Mouse (Mus musculus) midbrain, postnatal 0 days (tissue): ENCODE measurements around the gene Csf3r. TPM values are rescaled to one million over a fixed set of nuclear protein-coding genes. Genes with fewer than 3 reads are reported as not detected.

Experiments
- ATAC-seq: fragments of 200-750 bp; cut with Nextera tagmentation; 2 replicates; pipeline ENCODE4 v1.8.0; 2017; ENCODE audit warnings: moderate number of reproducible peaks, mild to moderate bottlenecking, moderate TSS enrichment, moderate library complexity; ENCODE audit not compliant: low FRiP score
- DNase-seq: peaks from one replicate; pipeline ENCODE4 v3.0.0-alpha.2; 2015; ENCODE audit warnings: low spot score
- H3K27ac ChIP-seq: fragments of 300-500 bp; sonication (generic); 2 replicates; pipeline ENCODE4 v1.5.1; 2014; ENCODE audit warnings: low read depth, mild to moderate bottlenecking, low read length, mixed read lengths
- H3K27me3 ChIP-seq: fragments of 300-500 bp; sonication (generic); 2 replicates; pipeline ENCODE4 v1.6.1; 2014; ENCODE audit warnings: low read length, control low read depth, mixed read lengths; ENCODE audit not compliant: insufficient read depth
- H3K36me3 ChIP-seq: fragments of 300-500 bp; sonication (generic); 2 replicates; pipeline ENCODE4 v1.6.1; 2014; ENCODE audit warnings: low read length, control low read depth, mixed read lengths; ENCODE audit not compliant: insufficient read depth
- H3K4me1 ChIP-seq: fragments of 300-500 bp; sonication (generic); 2 replicates; pipeline ENCODE4 v1.6.1; 2014; ENCODE audit warnings: mild to moderate bottlenecking, control low read depth, antibody characterized with exemption, low read length, mixed read lengths; ENCODE audit not compliant: insufficient read depth
- H3K4me2 ChIP-seq: fragments of 300-500 bp; sonication (generic); 2 replicates; pipeline ENCODE4 v1.6.1; 2014; ENCODE audit warnings: low read depth, mild to moderate bottlenecking, low read length, mixed read lengths; ENCODE audit not compliant: poor library complexity, severe bottlenecking
- H3K4me3 ChIP-seq: fragments of 300-500 bp; sonication (generic); 2 replicates; pipeline ENCODE4 v1.5.1; 2014; ENCODE audit warnings: low read depth, mild to moderate bottlenecking, low read length, moderate library complexity
- H3K9ac ChIP-seq: fragments of 300-500 bp; sonication (generic); replicated peaks from 2 replicates; pipeline ENCODE4 v1.6.1; 2014; ENCODE audit warnings: mild to moderate bottlenecking, low read length, moderate library complexity, mixed read lengths; ENCODE audit not compliant: poor library complexity, severe bottlenecking
- H3K9me3 ChIP-seq: fragments of 300-500 bp; sonication (generic); 2 replicates; pipeline ENCODE4 v1.6.1; 2016; ENCODE audit warnings: low read length, control low read depth
- CTCF ChIP-seq: IDR thresholded peaks from 2 replicates; pipeline ENCODE4 v1.5.1; 2016; ENCODE audit warnings: antibody characterized with exemption, mild to moderate bottlenecking
- WGBS: fragments of 180-500 bp; shearing (Covaris S2); extraction: QIAGEN DNeasy Blood & Tissue Kit; methylation state at CpG from one replicate; pipeline ENCODE4 v1.1.7; 2014; 5-methylcytosine and 5-hydroxymethylcytosine counted together
- polyA plus RNA-seq: library from polyadenylated mRNA; unstranded; fragments of >200 nt; fragmentation: Nextera tagmentation; extraction: Ambion mirVana; gene quantifications from 2 replicates; pipeline ENCODE4 v1.2.1, GENCODE M21; 2015
- total RNA-seq: library from RNA; depleted of rRNA; stranded (reverse); fragments of >200 nt; gene quantifications from 2 replicates; pipeline ENCODE4 v1.2.3, GENCODE M21; 2014

Csf3r gene
- total and polyA plus RNA-seq, 2 experiments from 2014 or later = 0.60 to 2.2 TPM

DNA sequence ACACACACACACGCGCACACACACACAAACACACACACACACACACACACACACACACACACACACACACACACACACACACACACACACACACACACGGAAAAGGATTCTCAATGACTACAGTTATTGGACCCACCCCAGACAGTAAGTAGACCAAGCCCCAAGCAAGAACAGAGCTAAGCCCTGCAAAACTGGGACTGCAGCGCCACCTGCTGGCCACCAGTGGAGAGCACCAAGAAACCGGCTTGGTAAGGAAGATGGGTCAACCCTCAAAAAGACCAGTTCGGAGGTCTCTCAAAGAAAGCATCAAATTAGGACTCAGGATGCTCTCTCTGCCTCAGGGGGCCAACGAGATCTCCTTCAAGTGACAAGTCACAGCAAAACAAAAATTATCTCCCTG lies 34.2 kb upstream of the Csf3r start:
- Histone ChIP-seq H3K9ac (no peak overlapping the region), H3K4me3 (no peak overlapping the region), H3K27ac (no peak overlapping the region), H3K27me3 (no peaks in the 10 kb centered on the region), H3K36me3 (no peaks in the 10 kb centered on the region), H3K9me3 (no peaks in the 10 kb centered on the region), H3K4me1 (no peaks in the 10 kb centered on the region), H3K4me2 (no peak overlapping the region)
- DNase-seq (peak; percentile 86), ATAC-seq (0 out of 2 replicates have a peak, but pooled peaks have one; percentile 23)
- peak; percentile 96 for TF ChIP-seq CTCF
- WGBS = 29% methylated on average over 7 of the region's 7 CpGs

- ATAC-seq (no peak), DNase-seq (no peak)
- Histone ChIP-seq H3K4me2 (no peak overlapping the region), H3K9me3 (no peaks in the 10 kb centered on the region), H3K36me3 (no peaks in the 10 kb centered on the region), H3K4me3 (no peak overlapping the region), H3K27me3 (no peaks in the 10 kb centered on the region), H3K9ac (no peak overlapping the region), H3K4me1 (no peaks in the 10 kb centered on the region), H3K27ac (no peak overlapping the region)
- no peak for TF ChIP-seq CTCF
- WGBS = 79% methylated on average over 3 of the region's 3 CpGs
Observed at GRCm38 (mm10) chr4:125992206-125992605, 32.1 kb upstream of the Csf3r start.

DNA sequence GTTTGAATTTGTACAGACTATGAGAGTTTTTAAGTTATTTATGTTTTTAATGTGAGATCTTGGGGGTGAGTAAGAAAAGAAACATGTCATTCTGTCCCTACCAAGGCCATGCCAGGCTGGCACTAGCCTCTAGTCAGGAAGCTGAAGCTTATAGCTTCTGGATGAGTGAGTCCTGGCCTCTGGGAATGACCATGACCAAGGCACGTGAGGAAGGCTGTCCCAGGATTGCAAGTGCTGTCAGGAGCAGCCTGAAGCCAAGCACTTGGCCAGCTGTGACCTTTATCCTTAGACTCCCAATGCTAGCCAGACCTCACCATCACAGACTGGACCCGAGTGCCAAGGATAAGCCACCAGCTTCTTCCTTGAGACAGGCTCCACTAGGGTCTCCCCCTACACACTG lies 31.4 kb upstream of the Csf3r start:
- no peak overlapping the region for H3K4me2 ChIP-seq
- DNase-seq (no peak), ATAC-seq (no peak)
- H3K9me3 ChIP-seq = no peaks in the 10 kb centered on the region
- no peak overlapping the region for H3K27ac ChIP-seq
- no peaks in the 10 kb centered on the region for H3K36me3 ChIP-seq
- H3K4me1 ChIP-seq = no peaks in the 10 kb centered on the region
- no peaks in the 10 kb centered on the region for H3K27me3 ChIP-seq
- H3K9ac ChIP-seq = no peak overlapping the region
- no peak overlapping the region for H3K4me3 ChIP-seq
- WGBS = 43% methylated on average over 2 of the region's 2 CpGs
- no peak for TF ChIP-seq CTCF

- Histone ChIP-seq H3K4me2 (no peak overlapping the region), H3K4me1 (no peaks in the 10 kb centered on the region), H3K27me3 (no peaks in the 10 kb centered on the region), H3K36me3 (no peaks in the 10 kb centered on the region), H3K4me3 (no peak overlapping the region), H3K9me3 (no peaks in the 10 kb centered on the region), H3K27ac (no peak overlapping the region), H3K9ac (no peak overlapping the region)
- DNase-seq (no peak), ATAC-seq (no peak)
- TF ChIP-seq CTCF = no peak
- WGBS = 14% methylated on average over 4 of the region's 4 CpGs
Observed at GRCm38 (mm10) chr4:125996576-125996975, 27.8 kb upstream of the Csf3r start.

DNA sequence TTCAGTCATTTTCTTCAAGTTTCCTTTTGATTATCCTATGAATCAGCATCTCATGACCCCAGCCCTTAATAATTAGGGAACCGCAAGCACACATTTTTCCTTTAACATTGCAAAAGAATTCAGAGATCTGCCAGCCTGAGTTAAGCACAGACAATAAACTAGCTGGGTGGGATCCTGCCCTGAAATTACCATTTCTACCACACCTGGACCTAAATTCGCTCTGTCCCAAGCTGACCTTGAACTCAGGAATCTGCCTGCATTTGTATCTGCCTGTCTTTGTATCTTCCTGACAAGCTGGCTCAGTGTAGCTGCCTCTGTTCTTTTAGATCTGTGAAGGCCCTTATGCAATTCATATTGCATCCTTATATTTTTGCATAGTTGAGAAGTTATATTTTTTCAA lies 26.5 kb upstream of the Csf3r start:
- H3K4me2 ChIP-seq = no peak overlapping the region
- WGBS = 82% methylated on average over 2 of the region's 2 CpGs
- ATAC-seq (no peak), DNase-seq (no peak)
- no peaks in the 10 kb centered on the region for H3K4me1 ChIP-seq
- no peak overlapping the region for H3K9ac ChIP-seq
- no peaks in the 10 kb centered on the region for H3K9me3 ChIP-seq
- H3K36me3 ChIP-seq = no peaks in the 10 kb centered on the region
- H3K27ac ChIP-seq = no peak overlapping the region
- H3K4me3 ChIP-seq = no peak overlapping the region
- no peaks in the 10 kb centered on the region for H3K27me3 ChIP-seq
- no peak for TF ChIP-seq CTCF

DNA sequence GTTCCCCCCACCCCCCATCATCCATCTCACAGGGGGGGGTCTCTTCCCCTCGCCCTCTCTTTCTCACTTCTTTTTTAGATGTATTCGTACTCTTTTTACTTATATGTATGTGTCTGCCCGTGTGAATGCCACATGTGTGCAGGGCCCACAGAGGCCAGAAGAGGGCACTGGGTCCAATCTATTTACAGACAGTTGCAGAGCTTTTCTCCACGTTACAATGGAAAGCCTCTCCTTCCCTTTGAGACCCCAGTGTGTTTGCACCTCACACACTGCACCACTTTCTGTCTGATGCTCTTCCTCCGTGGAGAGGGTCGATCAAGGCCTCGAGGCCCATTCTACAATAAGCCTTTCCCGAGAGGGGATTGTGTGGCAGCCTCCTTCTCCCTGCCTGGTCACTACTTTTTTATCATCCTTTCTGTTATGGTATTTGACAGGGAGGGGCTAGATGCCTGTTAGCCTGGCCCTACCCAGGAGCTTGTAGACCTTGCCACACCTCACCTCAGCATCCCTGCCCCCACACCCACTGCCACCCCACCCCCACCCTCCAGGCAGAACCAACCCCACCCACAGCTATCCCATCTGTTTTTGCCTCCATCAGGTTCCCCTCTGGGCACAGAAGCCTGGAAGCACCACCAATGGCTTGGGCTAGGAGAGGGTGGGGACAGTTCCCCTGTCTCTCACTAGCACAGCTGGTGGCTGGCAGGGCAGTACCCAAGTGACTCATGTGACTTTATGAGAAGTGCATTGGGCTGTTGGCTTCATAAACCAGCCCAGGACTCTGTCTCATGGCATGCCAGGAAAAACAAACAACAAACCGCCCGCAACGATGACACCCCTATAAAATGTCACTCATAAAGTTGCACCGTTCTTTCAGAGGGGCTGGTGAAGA lies 22.8 kb upstream of the Csf3r start:
- Histone ChIP-seq H3K9me3 (no peaks in the 10 kb centered on the region), H3K27me3 (no peaks in the 10 kb centered on the region), H3K27ac (no peak overlapping the region), H3K4me1 (no peaks in the 10 kb centered on the region), H3K4me3 (no peak overlapping the region), H3K9ac (no peak overlapping the region), H3K4me2 (no peak overlapping the region), H3K36me3 (no peaks in the 10 kb centered on the region)
- WGBS = 89% methylated on average over 12 of the region's 12 CpGs
- no peak for DNase-seq
- ATAC-seq = no peak
- no peak for TF ChIP-seq CTCF
